Mouse (Mus musculus): ENCODE data around the gene Rhog. TPM values are rescaled to one million over a fixed set of nuclear protein-coding genes. Genes with fewer than 3 reads are reported as not detected.

The Rhog gene
- polyA plus RNA-seq, 1 experiment = 95.1 TPM

DNA sequence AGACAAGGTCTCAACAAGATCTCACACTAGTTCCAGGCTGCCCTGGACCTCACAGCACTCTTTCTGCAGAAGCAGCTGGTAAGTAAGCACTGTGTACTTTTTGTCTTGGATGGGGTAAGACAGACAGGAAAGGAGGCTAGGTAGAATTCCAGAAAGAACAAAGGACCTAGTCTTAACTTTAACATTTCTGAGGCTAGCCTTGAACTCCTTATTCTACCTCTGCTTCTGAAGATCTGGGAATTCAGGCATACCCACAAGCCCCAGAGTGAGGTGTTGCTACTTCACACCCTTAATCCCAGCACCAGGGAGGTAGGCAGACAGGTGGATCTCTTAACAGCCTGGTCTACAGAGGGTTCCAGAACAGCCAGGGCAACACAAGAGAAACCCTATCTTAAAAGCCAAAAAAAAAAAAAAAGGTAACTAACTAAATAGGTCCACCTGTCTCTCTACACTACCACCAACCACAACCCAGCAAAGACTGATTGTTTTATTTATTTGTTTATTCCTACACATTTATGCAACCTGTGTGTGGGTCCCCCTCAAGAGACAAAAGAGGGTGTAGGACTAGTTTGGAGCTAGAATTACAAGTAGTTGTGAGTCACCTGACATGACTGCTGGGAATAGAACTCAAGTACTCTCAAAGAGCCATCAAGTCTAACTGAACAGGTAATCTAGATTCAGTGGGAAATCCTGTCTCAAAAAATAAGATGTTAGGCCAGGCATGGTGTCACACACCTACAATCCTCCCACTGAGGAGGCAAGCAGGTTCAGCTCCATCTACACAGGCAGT, 54.7 kb downstream of the Rhog start:
- H3K4me3 ChIP-seq (ENCODE audit: insufficient read depth, poor library complexity, severe bottlenecking) = no peak overlapping the region
- no peaks in the 10 kb centered on the region for H3K27me3 ChIP-seq (ENCODE audit: control insufficient read depth, insufficient read depth, insufficient read length)
- peaks cover 100% of the 10 kb centered on the region for H3K79me2 ChIP-seq (ENCODE audit: control insufficient read depth, insufficient read depth)
- H3K36me3 ChIP-seq (ENCODE audit: control insufficient read depth, insufficient read depth) = peaks cover 9% of the 10 kb centered on the region
- H3ac ChIP-seq (ENCODE audit: control insufficient read depth, insufficient read length, low read depth) = no peak overlapping the region
- TF ChIP-seq FOSL1 (IDR thresholded peaks at IDR 0.05; ENCODE audit: insufficient read depth, low read length, poor library complexity, severe bottlenecking) = no peak
- TF ChIP-seq MYOG (IDR thresholded peaks at IDR 0.05; ENCODE audit: control insufficient read depth, extremely low read depth, insufficient read length) = no peak
- no peak for TF ChIP-seq CEBPB (IDR thresholded peaks at IDR 0.05; ENCODE audit: low read depth)
- no peak for TF ChIP-seq MYOD1 (IDR thresholded peaks at IDR 0.05; ENCODE audit: control insufficient read depth, insufficient read length, low read depth)
- no peak for TF ChIP-seq USF1 (IDR thresholded peaks at IDR 0.05; ENCODE audit: low read depth)
- no peak for TF ChIP-seq MAX (IDR thresholded peaks at IDR 0.05)
- TF ChIP-seq CTCF (IDR thresholded peaks at IDR 0.05; ENCODE audit: control insufficient read depth, insufficient read depth, insufficient read length) = no peak
- H3K79me3 ChIP-seq (ENCODE audit: low read depth) = peaks cover 93% of the 10 kb centered on the region

DNA sequence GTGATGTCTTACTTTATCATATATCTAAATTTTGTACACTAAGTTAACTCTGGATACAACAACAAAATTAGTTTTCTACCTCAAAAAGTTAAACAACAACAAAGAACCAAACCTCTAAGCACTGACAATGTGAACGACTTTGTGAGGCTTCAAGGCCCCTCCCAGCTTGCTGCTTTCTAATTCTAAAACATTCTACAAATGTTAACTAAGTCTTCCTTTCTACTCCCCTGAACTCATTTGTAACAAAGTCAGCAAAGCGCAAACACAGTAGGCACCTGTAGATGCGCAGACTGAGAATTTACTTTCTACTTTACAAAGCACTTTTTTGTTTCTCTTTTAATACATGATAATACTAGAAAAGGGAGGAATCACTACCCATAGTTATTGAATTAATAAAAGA, 55.3 kb downstream of the Rhog start:
- Histone ChIP-seq H3K79me2 (ENCODE audit: control insufficient read depth, insufficient read depth) (peaks cover 100% of the 10 kb centered on the region), H3K36me3 (ENCODE audit: control insufficient read depth, insufficient read depth) (peaks cover 9% of the 10 kb centered on the region)
- TF ChIP-seq FOSL1 (IDR thresholded peaks at IDR 0.05; ENCODE audit: insufficient read depth, low read length, poor library complexity, severe bottlenecking) (no peak), MAX (IDR thresholded peaks at IDR 0.05) (no peak), MYOD1 (IDR thresholded peaks at IDR 0.05; ENCODE audit: control insufficient read depth, insufficient read length, low read depth) (no peak), USF1 (IDR thresholded peaks at IDR 0.05; ENCODE audit: low read depth) (no peak), CEBPB (IDR thresholded peaks at IDR 0.05; ENCODE audit: low read depth) (no peak), CTCF (IDR thresholded peaks at IDR 0.05; ENCODE audit: control insufficient read depth, insufficient read depth, insufficient read length) (no peak), MYOG (IDR thresholded peaks at IDR 0.05; ENCODE audit: control insufficient read depth, extremely low read depth, insufficient read length) (no peak)

DNA sequence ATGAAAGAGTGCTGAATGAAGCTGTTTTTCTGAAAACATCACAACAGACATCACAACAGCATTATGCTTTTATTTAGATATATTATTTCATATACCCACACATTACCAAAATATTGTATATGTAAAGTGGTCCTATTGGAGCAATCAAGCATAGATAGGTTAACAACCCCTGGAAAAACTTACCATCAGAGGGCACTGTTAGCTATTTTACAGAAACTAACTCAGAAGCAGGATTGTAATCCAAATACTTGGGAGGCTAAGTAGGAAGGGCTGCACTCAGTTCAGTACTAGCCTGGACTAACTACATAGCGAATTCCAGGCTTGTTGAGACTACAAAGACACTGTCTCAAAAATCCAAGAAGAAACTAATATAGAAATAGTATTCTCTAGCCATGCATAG, 63.5 kb downstream of the Rhog start:
- Histone ChIP-seq H3K27me3 (ENCODE audit: control insufficient read depth, insufficient read depth, insufficient read length) (no peaks in the 10 kb centered on the region), H3K36me3 (ENCODE audit: control insufficient read depth, insufficient read depth) (peaks cover 63% of the 10 kb centered on the region), H3K4me3 (ENCODE audit: insufficient read depth, poor library complexity, severe bottlenecking) (no peak overlapping the region), H3K79me2 (ENCODE audit: control insufficient read depth, insufficient read depth) (peaks cover 29% of the 10 kb centered on the region), H3ac (ENCODE audit: control insufficient read depth, insufficient read length, low read depth) (no peak overlapping the region), H3K79me3 (ENCODE audit: low read depth) (peaks cover 23% of the 10 kb centered on the region)
- no peak for TF ChIP-seq USF1 (IDR thresholded peaks at IDR 0.05; ENCODE audit: low read depth)
- TF ChIP-seq MYOD1 (IDR thresholded peaks at IDR 0.05; ENCODE audit: control insufficient read depth, insufficient read length, low read depth) = no peak
- TF ChIP-seq CEBPB (IDR thresholded peaks at IDR 0.05; ENCODE audit: low read depth) = no peak
- no peak for TF ChIP-seq MYOG (IDR thresholded peaks at IDR 0.05; ENCODE audit: control insufficient read depth, extremely low read depth, insufficient read length)
- no peak for TF ChIP-seq CTCF (IDR thresholded peaks at IDR 0.05; ENCODE audit: control insufficient read depth, insufficient read depth, insufficient read length)
- no peak for TF ChIP-seq MAX (IDR thresholded peaks at IDR 0.05)
- TF ChIP-seq FOSL1 (IDR thresholded peaks at IDR 0.05; ENCODE audit: insufficient read depth, low read length, poor library complexity, severe bottlenecking) = no peak

More for the DNA sequence above, 55.3 kb downstream of the Rhog start:
- Histone ChIP-seq H3K79me3 (ENCODE audit: low read depth) (peaks cover 92% of the 10 kb centered on the region), H3K4me3 (ENCODE audit: insufficient read depth, poor library complexity, severe bottlenecking) (no peak overlapping the region), H3K27me3 (ENCODE audit: control insufficient read depth, insufficient read depth, insufficient read length) (no peaks in the 10 kb centered on the region), H3ac (ENCODE audit: control insufficient read depth, insufficient read length, low read depth) (no peak overlapping the region)

Other genes with a start within 250 kb of the Rhog start
- 0.95 TPM for gene Il18bp, start 237.4 kb downstream of the Rhog start, polyA plus RNA-seq (2012; fragmentation: generic; extraction: Trizol)
- gene Rnf121, start 190.6 kb downstream of the Rhog start, polyA plus RNA-seq (2012; fragmentation: generic; extraction: Trizol) = 55.8 TPM
- gene Xndc1, start 190.5 kb downstream of the Rhog start, polyA plus RNA-seq (2012; fragmentation: generic; extraction: Trizol) = 13.2 TPM
- 0.16 TPM for gene Xntrpc, start 190.3 kb downstream of the Rhog start, polyA plus RNA-seq (2012; fragmentation: generic; extraction: Trizol)
- not detected for gene Trpc2, start 172.9 kb downstream of the Rhog start, polyA plus RNA-seq (2012; fragmentation: generic; extraction: Trizol)
- 0.05 TPM for gene Art1, start 154.3 kb downstream of the Rhog start, polyA plus RNA-seq (2012; fragmentation: generic; extraction: Trizol)
- not detected for gene Art5, start 146.6 kb downstream of the Rhog start, polyA plus RNA-seq (2012; fragmentation: generic; extraction: Trizol)
- gene Chrna10, start 139.2 kb downstream of the Rhog start, polyA plus RNA-seq (2012; fragmentation: generic; extraction: Trizol) = 0.01 TPM
- gene Nup98, start 45.9 kb downstream of the Rhog start, polyA plus RNA-seq (2012; fragmentation: generic; extraction: Trizol) = 23.0 TPM
- gene Pgap2, start 45.8 kb downstream of the Rhog start, polyA plus RNA-seq (2012; fragmentation: generic; extraction: Trizol) = 22.6 TPM
- gene Stim1, start 11.8 kb upstream of the Rhog start, polyA plus RNA-seq (2012; fragmentation: generic; extraction: Trizol) = 8.6 TPM
- gene Rrm1, start 185.6 kb upstream of the Rhog start, polyA plus RNA-seq (2012; fragmentation: generic; extraction: Trizol) = 123 TPM
- 0.04 TPM for gene Olfr543, start 225.6 kb upstream of the Rhog start, polyA plus RNA-seq (2012; fragmentation: generic; extraction: Trizol)
- gene Olfr544, start 232.3 kb upstream of the Rhog start, polyA plus RNA-seq (2012; fragmentation: generic; extraction: Trizol) = 0.01 TPM
- not detected for gene Olfr545, start 243.5 kb upstream of the Rhog start, polyA plus RNA-seq (2012; fragmentation: generic; extraction: Trizol)